Mouse (Mus musculus) liver, adult 2 months (tissue): ENCODE measurements around the gene Taf6l.

ENCODE experiments used
- CTCF ChIP-seq: fragments of 200-500 bp; IDR thresholded peaks from 2 replicates; pipeline ENCODE4 v1.5.1; 2011; ENCODE audit warnings: low read depth, low read length, control low read depth
- POLR2A ChIP-seq: fragments of 200-500 bp; IDR thresholded peaks from 2 replicates; pipeline ENCODE4 v1.6.1; 2011; ENCODE audit warnings: low read length, control low read depth; ENCODE audit not compliant: insufficient read depth; ENCODE audit errors: extremely low read depth

DNA sequence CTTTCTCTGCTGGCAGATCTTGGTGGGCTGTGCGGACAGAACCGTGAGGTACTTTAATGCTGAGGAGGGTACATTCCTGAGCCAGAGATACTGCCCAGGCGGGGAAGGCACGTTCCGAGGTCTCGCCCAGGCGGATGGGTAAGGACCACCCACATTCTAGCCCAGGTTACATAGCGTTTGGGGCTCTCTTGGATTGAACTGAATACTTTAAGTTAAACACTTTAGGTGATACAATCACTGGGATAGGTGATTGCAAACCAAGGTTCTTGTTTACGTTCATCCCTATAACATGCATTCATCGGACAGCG is 50.1 kb downstream of the Taf6l start:
- TF ChIP-seq CTCF = no peak
- no peak for TF ChIP-seq POLR2A
